Mouse (Mus musculus) hindbrain, embryonic 14.5 days (tissue): ENCODE data around the gene Wdr66. TPM values are rescaled to one million over a fixed set of nuclear protein-coding genes. Genes with fewer than 3 reads are reported as not detected.

Source experiments
- ATAC-seq: fragments of 200-750 bp; cut with Nextera tagmentation; 2 replicates; pipeline ENCODE4 v1.8.0; 2017; ENCODE audit warnings: moderate number of reproducible peaks, mild to moderate bottlenecking, moderate TSS enrichment, moderate library complexity; ENCODE audit not compliant: low FRiP score
- DNase-seq: peaks from one replicate; pipeline ENCODE4 v3.0.0-alpha.2; 2015; ENCODE audit warnings: low spot score
- H3K27ac ChIP-seq: fragments of 300-500 bp; sonication (generic); 2 replicates; pipeline ENCODE4 v1.5.1; 2014; ENCODE audit warnings: mild to moderate bottlenecking, moderate library complexity
- H3K27me3 ChIP-seq: fragments of 300-500 bp; sonication (generic); 2 replicates; pipeline ENCODE4 v1.6.1; 2014; ENCODE audit warnings: mild to moderate bottlenecking, low read length, mixed read lengths; ENCODE audit not compliant: control insufficient read depth, insufficient read depth
- H3K36me3 ChIP-seq: fragments of 300-500 bp; sonication (generic); replicated peaks from 2 replicates; pipeline ENCODE4 v1.6.1; 2014; ENCODE audit not compliant: control insufficient read depth, insufficient read depth
- H3K4me1 ChIP-seq: fragments of 300-500 bp; sonication (generic); replicated peaks from 2 replicates; pipeline ENCODE4 v1.6.1; 2014; ENCODE audit warnings: antibody characterized with exemption, low read length, mixed read lengths; ENCODE audit not compliant: control insufficient read depth, insufficient read depth
- H3K4me2 ChIP-seq: fragments of 300-500 bp; sonication (generic); replicated peaks from 2 replicates; pipeline ENCODE4 v1.6.1; 2014; ENCODE audit warnings: mild to moderate bottlenecking, moderate library complexity
- H3K4me3 ChIP-seq: fragments of 300-500 bp; sonication (generic); replicated peaks from 2 replicates; pipeline ENCODE4 v1.5.1; 2014; ENCODE audit warnings: mild to moderate bottlenecking, low read length
- H3K9ac ChIP-seq: fragments of 300-500 bp; sonication (generic); 2 replicates; pipeline ENCODE4 v1.6.1; 2014
- H3K9me3 ChIP-seq: fragments of 300-500 bp; sonication (generic); 2 replicates; pipeline ENCODE4 v1.6.1; 2016; ENCODE audit warnings: low read length; ENCODE audit not compliant: control insufficient read depth
- WGBS: fragments of 180-500 bp; shearing (Covaris S2); extraction: QIAGEN DNeasy Blood & Tissue Kit; methylation state at CpG from one replicate; pipeline ENCODE4 v1.1.7; 2014; 5-methylcytosine and 5-hydroxymethylcytosine counted together
- polyA plus RNA-seq: library from polyadenylated mRNA; unstranded; fragments of >200 nt; fragmentation: Nextera tagmentation; extraction: Ambion mirVana; gene quantifications from 2 replicates; pipeline ENCODE4 v1.2.1, GENCODE M21; 2014

Gene Wdr66
- polyA plus RNA-seq, 1 experiment from 2014 or later, result 1.6 TPM

- 95% methylated on average over 6 of the region's 6 CpGs for WGBS
- H3K27me3 ChIP-seq, result no peaks in the 10 kb centered on the region
- H3K9ac ChIP-seq, result no peak overlapping the region
- peaks cover 3% of the 10 kb centered on the region; the same call in 1 of the 2 replicates for H3K36me3 ChIP-seq
- ATAC-seq, result no peak
- H3K4me2 ChIP-seq, result peak overlapping the region; percentile 84
- 0 out of 2 replicates have a peak overlapping the region, but pooled peaks have one; percentile 90 for H3K4me3 ChIP-seq
- no peak overlapping the region for H3K27ac ChIP-seq
- H3K4me1 ChIP-seq, result peaks cover 15% of the 10 kb centered on the region
- no peaks in the 10 kb centered on the region for H3K9me3 ChIP-seq
- DNase-seq, result no peak
Measured at GRCm38 (mm10) chr5:123229296-123229695, 22.6 kb upstream of the Wdr66 start.

DNA sequence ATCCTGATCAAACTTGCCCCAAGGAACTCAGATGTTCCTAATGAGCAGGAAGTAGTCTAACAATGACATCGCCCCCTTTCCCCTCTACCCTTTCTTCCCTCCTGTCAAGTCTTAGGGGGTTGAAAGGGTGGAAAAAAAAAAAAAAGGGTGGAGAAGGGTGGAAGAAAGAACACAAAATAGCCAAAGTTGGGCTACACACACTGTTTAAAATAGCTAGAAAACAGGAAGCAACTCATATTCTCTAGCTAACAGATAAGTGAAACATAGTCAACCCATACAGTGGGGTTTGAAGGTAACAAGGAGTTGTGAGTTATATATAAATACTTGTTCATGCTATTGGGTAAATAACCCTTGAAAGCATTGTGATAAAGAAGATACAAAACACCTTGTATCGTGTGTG is 19.7 kb upstream of the Wdr66 start:
- 100% methylated on average over 2 of the region's 2 CpGs for WGBS
- ATAC-seq (no peak), DNase-seq (no peak)
- Histone ChIP-seq H3K27me3 (no peaks in the 10 kb centered on the region), H3K36me3 (peaks cover 22% of the 10 kb centered on the region; the same call in 1 of the 2 replicates), H3K9me3 (no peaks in the 10 kb centered on the region), H3K4me2 (no peak overlapping the region), H3K27ac (no peak overlapping the region), H3K9ac (no peak overlapping the region), H3K4me3 (no peak overlapping the region), H3K4me1 (peaks cover 15% of the 10 kb centered on the region)

- 48% methylated on average over 2 of the region's 2 CpGs for whole genome bisulfite sequencing
- Histone ChIP-seq H3K9ac (no peak overlapping the region), H3K27me3 (no peaks in the 10 kb centered on the region), H3K4me2 (no peak overlapping the region), H3K4me3 (no peak overlapping the region), H3K4me1 (no peaks in the 10 kb centered on the region), H3K36me3 (peaks cover 56% of the 10 kb centered on the region), H3K27ac (no peak overlapping the region), H3K9me3 (no peaks in the 10 kb centered on the region)
- ATAC-seq (no peak), DNase-seq (peak; percentile 42)
Measured at GRCm38 (mm10) chr5:123235731-123236130, 16.2 kb upstream of the Wdr66 start.

- DNase-seq, result peak; percentile 5
- ATAC-seq, result no peak
- Histone ChIP-seq H3K9ac (no peak overlapping the region), H3K4me3 (no peak overlapping the region), H3K27me3 (no peaks in the 10 kb centered on the region), H3K27ac (no peak overlapping the region), H3K36me3 (peaks cover 63% of the 10 kb centered on the region), H3K4me2 (no peak overlapping the region), H3K4me1 (no peaks in the 10 kb centered on the region), H3K9me3 (no peaks in the 10 kb centered on the region)
- WGBS, result 85% methylated on average over 9 of the region's 9 CpGs
Measured at GRCm38 (mm10) chr5:123236426-123236825, 15.5 kb upstream of the Wdr66 start.

GRCm38 (mm10) chr5:123239501-123239900 is 12.4 kb upstream of the Wdr66 start:
- no peak for DNase-seq
- peaks cover 84% of the 10 kb centered on the region for H3K36me3 ChIP-seq

GRCm38 (mm10) chr5:123245518-123245917 is 6.4 kb upstream of the Wdr66 start:
- H3K9ac ChIP-seq, result no peak overlapping the region
- no peaks in the 10 kb centered on the region for H3K9me3 ChIP-seq
- no peak overlapping the region for H3K27ac ChIP-seq
- H3K36me3 ChIP-seq, result peaks cover 52% of the 10 kb centered on the region
- no peak overlapping the region for H3K4me3 ChIP-seq
- no peaks in the 10 kb centered on the region for H3K27me3 ChIP-seq
- H3K4me2 ChIP-seq, result no peak overlapping the region
- WGBS, result 17% methylated on average over 4 of the region's 4 CpGs
- H3K4me1 ChIP-seq, result no peaks in the 10 kb centered on the region
- DNase-seq (peak; percentile 59), ATAC-seq (peak; percentile 48; the same call in 1 of the 2 replicates)

More at GRCm38 (mm10) chr5:123239501-123239900, 12.4 kb upstream of the Wdr66 start:
- H3K9ac ChIP-seq, result no peak overlapping the region
- no peak overlapping the region for H3K4me2 ChIP-seq
- no peak for ATAC-seq
- WGBS, result 93% methylated on average over 11 of the region's 11 CpGs
- H3K4me3 ChIP-seq, result no peak overlapping the region
- H3K4me1 ChIP-seq, result no peaks in the 10 kb centered on the region
- no peaks in the 10 kb centered on the region for H3K9me3 ChIP-seq
- no peaks in the 10 kb centered on the region for H3K27me3 ChIP-seq
- no peak overlapping the region for H3K27ac ChIP-seq

- H3K9me3 ChIP-seq, result no peaks in the 10 kb centered on the region
- no peaks in the 10 kb centered on the region for H3K27me3 ChIP-seq
- ATAC-seq (no peak), DNase-seq (no peak)
- H3K9ac ChIP-seq, result no peak overlapping the region
- H3K4me3 ChIP-seq, result no peak overlapping the region
- H3K36me3 ChIP-seq, result peaks cover 16% of the 10 kb centered on the region
- H3K4me1 ChIP-seq, result peaks cover 4% of the 10 kb centered on the region; the same call in 1 of the 2 replicates
- WGBS, result 74% methylated on average over 8 of the region's 8 CpGs
- H3K4me2 ChIP-seq, result peak overlapping the region; percentile 64; the same call in 1 of the 2 replicates
- no peak overlapping the region for H3K27ac ChIP-seq
Measured at GRCm38 (mm10) chr5:123251390-123251789, 512 bp upstream of the Wdr66 start.

- WGBS, result 26% methylated on average over 23 of the region's 23 CpGs
- H3K9ac ChIP-seq, result peak overlapping the region; percentile 17; the same call in 1 of the 2 replicates
- H3K9me3 ChIP-seq, result no peaks in the 10 kb centered on the region
- no peak overlapping the region for H3K4me3 ChIP-seq
- H3K4me2 ChIP-seq, result peak overlapping the region; percentile 37
- peak overlapping the region; percentile 49 for H3K27ac ChIP-seq
- DNase-seq (no peak), ATAC-seq (no peak)
- H3K4me1 ChIP-seq, result peaks cover 8% of the 10 kb centered on the region; the same call in 1 of the 2 replicates
- no peaks in the 10 kb centered on the region for H3K36me3 ChIP-seq
- H3K27me3 ChIP-seq, result no peaks in the 10 kb centered on the region
Measured at GRCm38 (mm10) chr5:123256841-123257755, 5.2 kb downstream of the Wdr66 start.

GRCm38 (mm10) chr5:123258990-123259389 is 7.1 kb downstream of the Wdr66 start:
- no peaks in the 10 kb centered on the region for H3K36me3 ChIP-seq
- no peak overlapping the region for H3K9ac ChIP-seq
- peak; percentile 63 for DNase-seq
- no peaks in the 10 kb centered on the region for H3K27me3 ChIP-seq
- no peak overlapping the region for H3K27ac ChIP-seq
- 48% methylated on average over 5 of the region's 5 CpGs for WGBS
- no peak for ATAC-seq
- no peaks in the 10 kb centered on the region for H3K9me3 ChIP-seq
- H3K4me1 ChIP-seq, result 0 out of 2 replicates have a peak, but pooled peaks cover 6% of the 10 kb centered on the region
- no peak overlapping the region for H3K4me2 ChIP-seq
- no peak overlapping the region for H3K4me3 ChIP-seq
